Mouse (Mus musculus) frontal cortex, postnatal 25 days (tissue): ENCODE measurements around the gene Trp53i11.

Source experiments
- DNase-seq, 2 experiments: peaks; one replicate each; pipeline ENCODE4 v3.0.0; 2022; ENCODE audit warnings: low spot score in 2 of 2

Gene Trp53i11

DNA sequence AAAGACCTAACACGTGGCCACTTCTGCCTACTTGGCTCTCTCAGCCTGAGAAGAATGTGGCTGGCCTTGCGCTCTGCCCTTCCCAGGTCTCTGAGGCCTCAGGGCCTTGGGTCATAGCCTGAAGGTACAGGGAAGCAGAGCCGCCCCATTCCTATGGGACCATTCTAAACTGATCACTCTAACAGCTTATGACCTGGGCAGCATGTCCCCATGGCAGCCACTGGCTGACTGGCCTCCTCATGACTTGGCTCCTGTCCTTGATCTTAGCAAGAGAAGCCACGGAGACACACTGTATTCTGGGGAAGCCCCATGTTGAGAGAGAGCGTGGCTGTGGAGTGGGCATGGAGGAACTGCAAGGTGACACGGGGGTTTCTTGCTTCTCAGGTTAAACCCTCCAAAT lies 51.5 kb downstream of the Trp53i11 start:
- DNase-seq: no peak

DNA sequence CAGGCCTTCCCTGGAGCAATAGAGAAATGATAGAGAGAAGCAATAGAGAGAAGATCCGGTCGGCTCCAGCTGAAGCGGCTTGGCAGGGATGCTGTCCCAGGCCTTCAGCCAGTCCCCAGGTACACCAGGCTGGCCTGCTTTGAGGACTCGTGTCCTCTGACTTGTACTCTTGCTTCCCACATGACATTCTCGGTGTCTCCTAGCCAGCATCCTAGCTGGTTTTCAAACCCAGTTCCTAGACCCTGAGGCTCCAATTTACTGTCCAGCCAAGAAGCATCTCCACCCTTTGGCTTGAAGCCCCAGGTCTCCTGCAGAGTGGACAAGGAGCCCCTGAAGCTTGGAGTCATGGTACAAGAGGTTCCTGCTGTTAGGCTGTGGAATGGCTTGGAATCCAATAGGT lies 54.8 kb downstream of the Trp53i11 start:
- DNase-seq: no peak

DNA sequence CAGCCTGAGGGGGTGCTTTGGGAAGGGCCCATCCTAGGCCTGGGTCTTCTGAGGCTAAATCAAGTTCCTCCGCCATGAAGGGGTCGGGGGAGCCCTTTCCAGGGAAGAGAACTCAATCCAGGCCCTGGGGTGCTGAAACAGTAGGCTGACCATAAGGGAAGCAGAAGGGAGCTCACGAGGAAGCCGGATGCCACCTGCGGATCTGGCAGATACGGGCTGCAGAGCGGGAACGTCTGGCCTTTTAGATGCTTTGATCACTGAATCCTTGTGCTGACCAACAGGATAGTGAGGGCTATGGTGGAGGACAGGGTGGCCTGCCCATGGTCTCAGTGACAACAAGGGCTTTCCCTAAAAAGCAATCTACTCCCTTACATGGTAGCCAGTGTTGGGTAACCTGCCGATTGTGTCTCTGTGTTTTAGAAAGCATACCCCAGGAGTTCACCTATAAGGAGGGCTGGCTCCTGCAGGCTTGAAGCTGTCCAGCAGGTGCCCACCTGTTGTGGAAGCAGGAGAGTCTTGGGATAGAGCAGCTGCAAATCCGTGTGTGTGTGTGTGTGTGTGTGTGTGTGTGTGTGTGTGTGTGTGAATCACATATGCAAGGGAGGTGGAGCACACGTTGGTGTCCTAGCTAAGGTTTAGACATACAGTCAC lies 56.2 kb downstream of the Trp53i11 start:
- DNase-seq: no peak

GRCm38 (mm10) chr2:93244090-93244443 lies 56.7 kb downstream of the Trp53i11 start:
- DNase-seq: no peak

- DNase-seq: no peak
Observed at GRCm38 (mm10) chr2:93249058-93249457, 61.7 kb downstream of the Trp53i11 start.

DNA sequence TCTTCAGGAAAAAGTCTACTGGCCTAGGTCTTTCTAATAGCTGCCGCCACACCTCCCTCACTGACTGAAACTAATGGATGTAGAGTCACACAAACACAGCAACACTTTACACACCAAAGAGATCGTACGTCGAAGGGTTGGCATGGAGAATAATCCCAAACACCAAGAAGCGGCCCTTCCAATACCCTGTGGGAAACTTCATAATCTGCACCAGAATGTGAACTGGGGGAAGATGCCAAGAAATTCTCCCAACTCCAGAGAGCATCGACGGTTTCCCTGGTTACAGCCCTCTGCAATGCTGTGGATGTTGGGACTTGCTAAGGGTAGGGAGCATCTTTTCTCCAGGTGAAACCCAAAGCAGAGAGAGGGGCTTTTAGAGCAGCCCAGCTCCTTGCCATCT lies 63.3 kb downstream of the Trp53i11 start:
- no peak for DNase-seq
